Comparison of ENCODE assay signal across 16 mouse cellular contexts in genomic region chr1:88526161-88526560, GRCm38 (mm10). TPM values are rescaled to one million over a fixed set of nuclear protein-coding genes. Genes with fewer than 3 reads are reported as not detected.
DNase-seq lines count a peak whose midpoint lies in the region; ATAC-seq and TF ChIP-seq lines count a peak whose summit lies in the region.
"Had no signal": no experiment of that assay in that cellular context is flagged by ENCODE, and none has a peak within 500 bp of the region (broad histone marks: within the 10 kb centered on the region; RNA-seq: fewer than 3 reads in every experiment).

No protein-coding gene starts in this region.

- WGBS in intestine, embryonic 14.5 days: 39% methylated on average over 6 of the region's 6 CpGs
- 58% methylated on average over 6 of the region's 6 CpGs for WGBS in intestine, postnatal 0 days
- 39% methylated on average over 6 of the region's 6 CpGs for WGBS in intestine, embryonic 16.5 days
- WGBS in liver, embryonic 11.5 days: 70% methylated on average over 6 of the region's 6 CpGs

- H3K9ac ChIP-seq in intestine, embryonic 14.5 days (ENCODE audit: low read length): no peak overlapping the region
- H3K9ac ChIP-seq in intestine, postnatal 0 days (ENCODE audit: low read depth, low read length): no peak overlapping the region
- no peak overlapping the region for H3K9ac ChIP-seq in intestine, embryonic 16.5 days (ENCODE audit: low read depth, low read length)
- no peak overlapping the region for H3K9ac ChIP-seq in liver, embryonic 11.5 days (ENCODE audit: low read depth, low read length)
- H3K9ac ChIP-seq: embryonic facial prominence, embryonic 12.5 days; limb, embryonic 13.5 days had no signal

- no peak for TF ChIP-seq CTCF in intestine, postnatal 0 days (IDR thresholded peaks at IDR 0.05; ENCODE audit: low read depth)
- TF ChIP-seq CTCF in Patski (IDR thresholded peaks at IDR 0.05): no peak

- 0 out of 2 replicates have a peak, but pooled peaks have one; percentile 23 for ATAC-seq in intestine, embryonic 14.5 days (replicated peaks; ENCODE audit: low FRiP score, low TSS enrichment, low read depth)
- no peak for ATAC-seq in intestine, postnatal 0 days
- peak; percentile 51 for ATAC-seq in Patski
- peak; percentile 65 for ATAC-seq in intestine, embryonic 16.5 days
- ATAC-seq in liver, embryonic 11.5 days (replicated peaks; ENCODE audit: low FRiP score): no peak

- no peak overlapping the region for H3K4me2 ChIP-seq in intestine, embryonic 14.5 days (ENCODE audit: low read length)
- H3K4me2 ChIP-seq in intestine, postnatal 0 days (replicated peaks; ENCODE audit: low read depth): no peak overlapping the region
- no peak overlapping the region for H3K4me2 ChIP-seq in intestine, embryonic 16.5 days (ENCODE audit: low read depth, low read length)
- no peak overlapping the region for H3K4me2 ChIP-seq in liver, embryonic 11.5 days
- H3K4me2 ChIP-seq: embryonic facial prominence, embryonic 12.5 days; limb, embryonic 13.5 days had no signal

- in situ Hi-C loops in Patski (cut with MboI; ENCODE audit: low pct_unique_long_range_greater_than_20kb): no loop called here

- no peaks in the 10 kb centered on the region for H3K27me3 ChIP-seq in intestine, embryonic 14.5 days (replicated peaks; ENCODE audit: control insufficient read depth, insufficient read depth, low read length)
- no peaks in the 10 kb centered on the region for H3K27me3 ChIP-seq in intestine, postnatal 0 days (replicated peaks; ENCODE audit: control insufficient read depth, insufficient read depth, low read length)
- no peaks in the 10 kb centered on the region for H3K27me3 ChIP-seq in Patski
- no peaks in the 10 kb centered on the region for H3K27me3 ChIP-seq in intestine, embryonic 16.5 days (replicated peaks; ENCODE audit: control insufficient read depth, insufficient read depth, low read length)
- H3K27me3 ChIP-seq in liver, embryonic 11.5 days (replicated peaks; ENCODE audit: control insufficient read depth, insufficient read depth, low read length): no peaks in the 10 kb centered on the region
- H3K27me3 ChIP-seq: CH12.LX; embryonic facial prominence, embryonic 12.5 days; limb, embryonic 13.5 days had no signal

- H3K4me3 ChIP-seq in intestine, embryonic 14.5 days (ENCODE audit: low read depth, low read length): no peak overlapping the region
- H3K4me3 ChIP-seq in intestine, postnatal 0 days (ENCODE audit: low read depth, low read length): no peak overlapping the region
- no peak overlapping the region for H3K4me3 ChIP-seq in intestine, embryonic 16.5 days (ENCODE audit: low read length)
- no peak overlapping the region for H3K4me3 ChIP-seq in liver, embryonic 11.5 days (ENCODE audit: low read depth, low read length)
- H3K4me3 ChIP-seq: embryonic facial prominence, embryonic 12.5 days; limb, embryonic 13.5 days had no signal

- H3K9me3 ChIP-seq in intestine, embryonic 14.5 days (ENCODE audit: control insufficient read depth, low read length): no peaks in the 10 kb centered on the region
- H3K9me3 ChIP-seq in intestine, postnatal 0 days (ENCODE audit: control insufficient read depth): 0 out of 2 replicates have a peak, but pooled peaks cover 4% of the 10 kb centered on the region
- no peaks in the 10 kb centered on the region for H3K9me3 ChIP-seq in intestine, embryonic 16.5 days (ENCODE audit: control insufficient read depth, low read length)
- no peaks in the 10 kb centered on the region for H3K9me3 ChIP-seq in liver, embryonic 11.5 days (ENCODE audit: control insufficient read depth, low read length)
- H3K9me3 ChIP-seq: embryonic facial prominence, embryonic 12.5 days; limb, embryonic 13.5 days had no signal

- H3K36me3 ChIP-seq in intestine, embryonic 14.5 days (ENCODE audit: control insufficient read depth, insufficient read depth, low read length): no peaks in the 10 kb centered on the region
- no peaks in the 10 kb centered on the region for H3K36me3 ChIP-seq in intestine, postnatal 0 days (ENCODE audit: control insufficient read depth, insufficient read depth)
- no peaks in the 10 kb centered on the region for H3K36me3 ChIP-seq in intestine, embryonic 16.5 days (ENCODE audit: control insufficient read depth, insufficient read depth, low read length)
- H3K36me3 ChIP-seq in liver, embryonic 11.5 days (ENCODE audit: control insufficient read depth, insufficient read depth, low read length): no peaks in the 10 kb centered on the region
- H3K36me3 ChIP-seq: embryonic facial prominence, embryonic 12.5 days; limb, embryonic 13.5 days had no signal

- H3K4me1 ChIP-seq in intestine, embryonic 14.5 days (replicated peaks; ENCODE audit: control insufficient read depth, insufficient read depth, low read length): 0 out of 2 replicates have a peak, but pooled peaks cover 5% of the 10 kb centered on the region
- H3K4me1 ChIP-seq in intestine, postnatal 0 days (replicated peaks; ENCODE audit: control insufficient read depth, insufficient read depth, low read length): no peaks in the 10 kb centered on the region
- no peaks in the 10 kb centered on the region for H3K4me1 ChIP-seq in intestine, embryonic 16.5 days (ENCODE audit: control insufficient read depth, insufficient read depth, low read length)
- H3K4me1 ChIP-seq in liver, embryonic 11.5 days (replicated peaks; ENCODE audit: control insufficient read depth, insufficient read depth, low read length): no peaks in the 10 kb centered on the region

- CTCF ChIA-PET in Patski (lab: Charles Lee): interaction anchor here (1.0 to 1.8 kb wide), 3 partner anchors 15 to 51 kb away, joined by 3 to 5 read pairs (median 4); partner anchors contain the start of gene Glrp1

- peak overlapping the region; percentile 11; the same call in 1 of the 2 replicates for H3K27ac ChIP-seq in intestine, embryonic 14.5 days (ENCODE audit: low read depth)
- H3K27ac ChIP-seq in intestine, postnatal 0 days (ENCODE audit: low read depth, low read length): no peak overlapping the region
- no peak overlapping the region for H3K27ac ChIP-seq in intestine, embryonic 16.5 days (ENCODE audit: low read length)
- H3K27ac ChIP-seq in liver, embryonic 11.5 days (ENCODE audit: low read depth, low read length): no peak overlapping the region
- H3K27ac ChIP-seq: embryonic facial prominence, embryonic 12.5 days; limb, embryonic 13.5 days had no signal

- POLR2A ChIA-PET in Patski (lab: Charles Lee): no interaction called here

- DNase-seq in intestine, embryonic 14.5 days (ENCODE audit: low spot score): no peak
- peak; percentile 65 for DNase-seq in 3134 (ENCODE audit: extremely low read depth, insufficient read length, low spot score)
- DNase-seq in Patski (ENCODE audit: low read depth, low spot score): peak; percentile 89
- no peak for DNase-seq in spleen, adult 12 weeks (ENCODE audit: low spot score)
- no peak for DNase-seq in liver, embryonic 11.5 days (ENCODE audit: low spot score)
- no peak for DNase-seq in cerebellum, postnatal 14 days
- DNase-seq: adrenal gland, postnatal 36 days; cerebellum, adult 18-20 months; kidney, adult 9 months; layer of hippocampus, postnatal 36 days had no signal

RNA-seq across cellular contexts. Expression of gene Glrp1, which starts 16.3 kb away (rescaled TPM):
- not detected in 2 replicates for polyA plus RNA-seq in intestine, embryonic 14.5 days (2014; fragmentation: Nextera tagmentation; extraction: Ambion mirVana)
- not detected in 2 replicates for polyA plus RNA-seq in intestine, postnatal 0 days (2015; fragmentation: Nextera tagmentation; extraction: Ambion mirVana)
- not detected for polyA plus RNA-seq in Patski (2021)
- polyA plus RNA-seq in intestine, embryonic 16.5 days (2015; fragmentation: Nextera tagmentation; extraction: Ambion mirVana): not detected in 2 replicates
- 0.08 TPM in 1 of 2 replicates, not detected in the other for polyA plus RNA-seq in liver, embryonic 11.5 days (2014; fragmentation: Nextera tagmentation; extraction: Ambion mirVana)
- polyA plus RNA-seq: embryonic facial prominence, embryonic 12.5 days; limb, embryonic 13.5 days; neural tube, embryonic 11.5 days had no signal

Comparison
In these comparisons a context has a peak if more than half of its experiments do, and no peak if none do; other contexts are left out.
1. ATAC-seq: peak in intestine, embryonic 14.5 days (single experiment), Patski (single experiment) and intestine, embryonic 16.5 days (single experiment); none in intestine, postnatal 0 days (single experiment) and liver, embryonic 11.5 days (single experiment).
2. DNase-seq: peak in 3134 (single experiment) and Patski (single experiment); none in intestine, embryonic 14.5 days (single experiment), spleen, adult 12 weeks (single experiment), liver, embryonic 11.5 days (single experiment) and cerebellum, postnatal 14 days (0 of 2).